Mouse (Mus musculus) CH12.LX (cell line): ENCODE results near the gene Ifit2.
"Not testable (repeated sequence)": the region's sequence is repeated elsewhere in the genome, so short reads cannot be mapped to it uniquely, and the experiment has no call there.

Experiments used
- CHD2 ChIP-seq: IDR thresholded peaks from 2 replicates; pipeline ENCODE4 v1.6.1; 2011; ENCODE audit warnings: low read length, improper control_type of control experiment
- CTCF ChIP-seq, 2 experiments: IDR thresholded peaks in 1 of 2; conservative IDR thresholded peaks in 1 of 2; 2 replicates each; pipeline ENCODE4 v1.5.1; 2011 to 2012; ENCODE audit warnings: low read depth in 2 of 2, low read length in 2 of 2, improper control_type of control experiment in 1 of 2, inconsistent platforms in 1 of 2, mild to moderate bottlenecking in 1 of 2, moderate library complexity in 1 of 2
- EP300 ChIP-seq: IDR thresholded peaks from 2 replicates; pipeline ENCODE4 v1.6.1; 2011; ENCODE audit warnings: low read length, improper control_type of control experiment
- MAZ ChIP-seq: IDR thresholded peaks from 2 replicates; pipeline ENCODE4 v1.6.1; 2012; ENCODE audit warnings: low read depth, mild to moderate bottlenecking, inconsistent platforms, low read length, improper control_type of control experiment, moderate library complexity
- NELFE ChIP-seq: IDR thresholded peaks from 2 replicates; pipeline ENCODE4 v1.6.1; 2011; ENCODE audit warnings: low read depth, low read length, improper control_type of control experiment
- POLR2A ChIP-seq: IDR thresholded peaks from 2 replicates; pipeline ENCODE4 v1.6.1; 2011; ENCODE audit warnings: low read depth, mild to moderate bottlenecking, improper control_type of control experiment, low read length
- SIN3A ChIP-seq: IDR thresholded peaks from 2 replicates; pipeline ENCODE4 v1.6.1; 2012; ENCODE audit warnings: low read length, improper control_type of control experiment, inconsistent platforms
- ZC3H11A ChIP-seq: IDR thresholded peaks from 2 replicates; pipeline ENCODE4 v1.6.1; 2012; ENCODE audit warnings: low read depth, mild to moderate bottlenecking, inconsistent platforms, low read length, improper control_type of control experiment

- not testable (repeated sequence) for TF ChIP-seq CTCF (conservative IDR thresholded peaks at IDR 0.05 in 1 of 2, IDR thresholded peaks at IDR 0.05 in 1 of 2; ENCODE audit: low read depth in 2 of 2, low read length in 2 of 2); ZC3H11A; NELFE; POLR2A; SIN3A; EP300; CHD2; MAZ
These were observed 59.6 kb downstream of the Ifit2 start for GRCm38 (mm10) chr19:34610118-34610517.
